Mouse (Mus musculus) liver, embryonic 14.5 days (tissue): ENCODE measurements around the gene Brsk1.

ENCODE experiments used
- CTCF ChIP-seq: IDR thresholded peaks from 2 replicates; pipeline ENCODE4 v1.5.1; 2016; ENCODE audit warnings: antibody characterized with exemption, low read depth, control low read depth
- EP300 ChIP-seq: IDR thresholded peaks from 2 replicates; pipeline ENCODE4 v1.6.1; 2016; ENCODE audit warnings: antibody characterized with exemption, low read depth

DNA sequence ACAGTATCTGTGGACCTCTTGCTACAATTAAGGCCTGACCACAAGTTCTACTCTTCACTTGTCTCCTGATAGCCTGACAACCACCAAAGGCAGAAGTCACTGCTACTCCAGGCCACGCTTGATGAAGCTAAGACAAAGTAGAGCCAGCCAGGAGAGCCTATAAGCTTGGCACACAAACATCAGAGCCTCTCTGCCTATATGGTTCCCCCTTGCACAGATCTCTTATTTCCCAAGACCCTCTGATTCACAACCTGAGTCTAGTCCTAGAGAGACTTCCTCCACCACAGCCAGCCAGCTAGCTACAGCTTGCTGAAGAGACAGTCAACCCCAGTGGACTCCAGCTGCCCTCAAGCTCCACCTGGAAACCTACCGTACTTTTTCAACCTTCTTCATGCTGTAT lies 42.4 kb upstream of the Brsk1 start:
- TF ChIP-seq CTCF (no peak), EP300 (no peak)
